Mouse (Mus musculus): ENCODE results near the gene Baiap2.
A peak's percentile ranks its signal among the peaks of the same experiment; 100 is the strongest.

- TF ChIP-seq CTCF (IDR thresholded peaks at IDR 0.05; ENCODE audit: control insufficient read depth, insufficient read depth, low read length) (peak; percentile 95), POLR2A (IDR thresholded peaks at IDR 0.05; ENCODE audit: borderline replicate concordance, control insufficient read depth, low read depth, low read length) (no peak)
Measured at GRCm38 (mm10) chr11:119904621-119905286, 37.8 kb upstream of the Baiap2 start.

Measured in bone marrow, adult 2 months (tissue).